Mouse (Mus musculus) frontal cortex, postnatal 10 days (tissue): ENCODE results near the gene Wdr19.
"Not testable (repeated sequence)": the region's sequence is repeated elsewhere in the genome, so short reads cannot be mapped to it uniquely, and the experiment has no call there.

Experiments used
- DNase-seq, 2 experiments: peaks; one replicate each; pipeline ENCODE4 v3.0.0; 2022; ENCODE audit warnings: low spot score in 2 of 2, mixed read lengths in 1 of 2

The Wdr19 gene

DNA sequence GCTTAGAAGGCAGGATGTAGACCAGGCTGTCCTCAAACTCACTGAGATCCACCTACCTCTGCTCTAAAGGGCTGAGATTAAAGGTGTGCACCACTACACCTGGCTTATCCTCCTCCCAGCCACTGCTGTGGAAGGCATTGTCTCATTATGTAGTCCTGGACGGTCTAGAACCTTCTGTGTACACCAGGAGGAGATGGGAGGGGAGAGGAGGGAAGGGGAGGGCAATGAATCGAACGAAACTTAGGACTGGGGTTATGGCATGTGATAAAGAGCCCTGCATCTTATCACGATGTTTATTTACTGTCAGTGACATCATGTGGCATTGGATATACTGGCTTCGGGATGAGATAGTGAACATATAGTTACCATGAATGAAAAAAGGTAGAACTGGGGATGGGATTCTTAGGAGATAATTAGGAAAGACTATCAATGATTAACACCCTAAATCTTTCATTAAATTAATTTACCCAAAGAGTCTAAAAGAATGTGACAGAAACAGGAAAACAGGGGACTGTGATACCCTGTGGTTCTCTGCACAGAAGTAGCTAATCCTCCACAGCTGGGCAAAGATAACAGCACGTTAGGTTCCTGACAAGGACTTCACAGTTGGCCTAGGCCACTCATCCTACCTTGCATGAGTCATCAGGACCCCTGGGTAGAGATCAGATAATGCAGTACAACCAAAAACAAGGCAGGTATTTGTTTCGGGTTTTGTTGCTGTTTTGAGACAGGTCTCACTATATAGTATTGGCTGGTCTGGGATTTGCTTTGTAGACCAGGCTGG, 98.9 kb downstream of the Wdr19 start:
- DNase-seq: no peak

DNA sequence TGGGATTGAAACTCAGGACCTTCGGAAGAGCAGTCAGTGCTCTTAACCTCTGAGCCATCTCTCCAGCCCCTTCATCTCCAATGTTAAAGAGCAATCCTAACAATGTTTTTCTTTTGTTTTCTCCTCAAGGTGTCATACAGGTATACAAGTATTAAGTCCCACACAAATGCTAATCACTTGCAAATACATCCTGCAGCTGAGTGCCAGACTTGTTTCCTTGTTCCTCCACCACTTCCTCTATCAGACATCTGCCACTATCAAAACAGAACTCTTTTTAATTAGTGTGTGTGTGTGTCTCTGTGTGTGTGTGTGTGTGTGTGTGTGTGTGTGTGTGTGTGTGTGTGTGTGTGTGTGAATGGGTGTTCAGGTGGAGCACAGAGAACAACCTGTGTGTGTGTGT, 100.1 kb downstream of the Wdr19 start:
- DNase-seq: not testable (repeated sequence)

- DNase-seq: no peak
Measured at GRCm38 (mm10) chr5:65300121-65300520, 100.6 kb downstream of the Wdr19 start.

GRCm38 (mm10) chr5:65305516-65305915, 106.0 kb downstream of the Wdr19 start:
- no peak for DNase-seq

DNA sequence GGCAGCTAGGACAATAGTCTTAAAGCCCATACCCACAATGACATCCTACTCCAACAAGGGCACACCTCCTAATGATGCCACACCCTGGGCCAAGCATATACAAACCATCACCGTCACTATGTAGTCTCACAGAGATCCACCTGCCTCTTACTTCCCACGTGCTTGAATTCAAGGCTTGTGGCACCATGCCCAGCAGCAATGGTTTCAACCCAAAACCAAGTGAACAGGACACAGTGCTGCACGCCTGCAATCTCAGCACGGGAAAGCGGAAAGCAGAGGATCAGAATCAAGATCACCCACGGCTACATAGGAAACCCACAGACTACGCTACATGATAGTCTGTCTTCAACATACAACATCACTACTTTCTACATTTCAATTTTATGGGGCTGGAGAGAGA, 108.7 kb downstream of the Wdr19 start:
- DNase-seq: no peak

DNA sequence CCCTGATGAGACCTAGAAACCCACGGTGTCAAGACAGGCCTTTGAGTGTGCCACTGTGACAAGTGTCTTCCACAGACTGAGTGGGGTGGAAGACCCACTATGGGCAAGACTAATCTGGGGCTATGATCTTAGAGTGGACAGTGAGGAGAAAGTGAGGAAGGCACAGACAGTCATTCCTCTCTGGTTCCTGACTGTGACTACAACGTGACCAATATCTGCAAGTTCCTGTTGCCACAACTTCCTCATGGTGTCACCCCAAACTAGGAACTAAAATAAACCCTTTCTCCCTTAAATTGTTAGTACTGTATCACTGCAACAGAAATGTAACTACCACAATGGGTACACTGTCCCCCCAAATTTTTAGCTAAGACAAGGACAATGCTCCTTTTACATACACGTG, 109.4 kb downstream of the Wdr19 start:
- no peak for DNase-seq
